Mouse (Mus musculus): ENCODE data around the gene Klf13.

DNA sequence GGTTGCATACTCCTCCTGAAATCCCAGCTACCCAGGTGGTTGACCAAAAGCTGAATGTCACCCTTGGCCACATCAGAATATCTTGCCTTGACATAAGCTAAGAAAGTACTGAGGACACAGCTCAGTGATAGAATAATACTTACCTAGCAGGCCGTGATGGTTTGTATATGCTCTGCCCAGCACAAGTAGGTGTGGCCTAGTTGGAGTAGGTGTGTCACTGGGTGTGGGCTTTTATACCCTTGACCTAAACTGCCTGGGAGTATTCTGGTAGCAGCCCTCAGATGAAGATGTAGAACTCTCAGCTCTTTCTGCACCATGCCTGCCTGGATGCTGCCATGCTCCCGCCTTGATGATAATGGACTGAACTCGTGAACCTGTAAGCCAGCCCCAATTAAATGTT, 6.3 kb downstream of the Klf13 start:
- no peak for TF ChIP-seq HCFC1 (IDR thresholded peaks at IDR 0.05; ENCODE audit: borderline replicate concordance, insufficient read depth, low read length)
- no peak for TF ChIP-seq ZNF384 (IDR thresholded peaks at IDR 0.05; ENCODE audit: low read depth, low read length)
